Mouse (Mus musculus): ENCODE data around the gene Tmem206.

Tmem206 gene

DNA sequence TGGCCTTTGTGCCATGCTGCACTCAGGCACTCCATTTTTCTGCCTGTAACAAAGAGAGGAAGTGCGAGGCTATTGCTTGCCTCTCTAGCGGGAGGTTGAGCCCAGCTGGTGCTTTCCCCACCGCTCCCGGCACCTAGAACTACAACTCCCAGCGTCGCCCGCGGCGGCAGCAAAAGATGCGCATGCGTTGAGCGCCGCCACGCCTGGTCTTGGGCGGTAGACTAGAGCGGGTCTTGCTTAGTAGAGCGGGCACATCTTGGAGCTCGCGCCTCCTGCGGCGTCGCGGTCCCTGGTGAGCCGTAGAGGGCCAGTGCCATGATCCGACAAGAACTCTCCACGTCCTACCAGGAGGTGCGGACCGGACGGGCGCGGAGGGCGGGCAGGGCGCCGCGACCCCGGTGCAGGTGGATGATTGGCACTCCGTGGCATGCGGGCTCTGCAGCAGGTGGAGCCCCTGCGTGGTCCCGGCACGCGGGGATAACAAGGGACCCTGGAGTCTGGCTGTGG lies at the start of gene Tmem206:
Tmem206 (plus strand) TSS at position 187 of the 507 bp plus-strand sequence.
- peak; percentile 95 for DNase-seq (ENCODE audit: low read depth in 2 of 2, low spot score in 2 of 2)

DNA sequence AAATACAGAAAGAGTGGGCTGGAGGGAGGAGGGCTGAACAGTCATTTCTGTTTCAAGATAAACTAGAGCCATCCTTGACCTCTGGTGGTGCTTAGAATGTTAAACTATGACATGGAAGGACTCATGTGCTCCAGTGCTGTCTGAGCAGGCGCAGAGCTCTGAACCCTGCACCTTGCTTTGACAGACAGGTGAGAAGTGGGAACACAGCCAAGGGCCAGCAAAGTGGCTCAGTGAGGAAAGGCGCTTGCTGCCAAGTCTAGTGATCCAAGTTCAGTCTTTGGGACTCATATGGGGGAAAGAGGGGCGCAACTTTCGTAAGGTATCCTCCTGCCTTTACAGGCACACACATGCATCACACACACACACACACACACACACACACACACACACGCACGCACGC lies 49.5 kb upstream of the Tmem206 start:
- no peak for DNase-seq (ENCODE audit: low read depth in 2 of 2, low spot score in 2 of 2)

DNA sequence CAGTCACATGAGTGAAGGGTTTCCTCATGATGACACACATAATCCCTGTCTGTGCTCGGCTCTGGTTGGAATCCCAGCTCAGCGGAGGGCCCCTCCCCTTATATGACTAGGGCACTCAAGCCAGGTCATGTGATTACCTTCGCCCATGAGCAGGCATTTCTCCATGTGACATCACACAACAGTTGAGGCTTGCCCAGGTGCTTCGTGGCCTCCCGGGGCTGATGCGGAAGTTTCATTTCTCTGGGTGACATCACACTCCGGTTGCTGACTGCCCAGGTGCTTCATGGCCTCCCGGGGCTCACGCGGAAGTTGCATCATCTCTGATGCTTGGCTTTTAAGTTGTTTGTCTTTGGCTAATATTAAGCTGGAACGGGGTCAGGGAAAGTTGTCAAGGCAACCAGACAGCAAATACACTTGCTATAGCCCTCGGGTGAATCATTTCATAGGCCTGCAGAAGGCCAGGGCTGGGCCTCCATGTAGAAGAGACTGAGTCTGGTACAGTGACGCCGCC lies 48.1 kb upstream of the Tmem206 start:
- no peak for DNase-seq (ENCODE audit: low read depth in 2 of 2, low spot score in 2 of 2)

DNA sequence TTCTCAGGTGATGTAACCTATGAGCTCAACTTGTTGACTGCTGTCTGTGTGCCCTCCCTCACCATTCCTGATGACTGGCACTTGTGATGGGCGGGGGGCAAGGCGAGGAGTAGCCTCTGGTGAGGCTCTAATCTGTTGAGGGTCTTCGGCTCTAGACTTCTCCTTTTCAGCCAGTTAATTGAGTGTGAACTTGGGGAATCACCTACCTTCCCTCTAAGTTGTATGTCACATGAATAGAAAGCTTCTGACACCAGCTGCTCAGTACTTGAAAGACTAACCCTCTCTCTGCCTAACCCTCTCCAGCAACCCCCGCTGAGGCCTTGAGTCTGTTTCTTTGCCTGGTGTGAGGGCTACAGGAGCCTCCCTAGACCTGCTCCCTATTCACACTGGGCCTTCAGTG lies 47.4 kb upstream of the Tmem206 start:
- DNase-seq (ENCODE audit: low read depth in 2 of 2, low spot score in 2 of 2): no peak

DNA sequence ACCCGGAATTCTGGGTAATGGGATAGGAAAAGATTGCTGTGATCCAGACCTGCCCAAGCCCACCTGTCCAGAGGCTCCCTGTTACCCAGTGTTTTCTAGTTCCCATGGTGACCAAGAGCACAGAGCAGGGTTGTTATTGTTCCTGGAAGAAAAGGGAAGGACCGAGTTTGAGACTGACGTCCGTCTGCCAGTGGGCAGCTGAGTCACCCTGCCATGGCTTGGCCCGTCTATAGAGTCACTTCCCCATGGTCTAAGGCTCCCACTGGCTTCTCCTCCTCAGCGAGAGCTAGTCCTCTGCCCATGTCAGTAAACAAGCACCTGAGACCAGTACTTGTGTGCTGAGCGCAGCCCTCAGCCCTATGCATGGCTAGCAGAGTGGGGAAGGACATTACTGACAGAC lies 44.5 kb upstream of the Tmem206 start:
- no peak for DNase-seq (ENCODE audit: low read depth in 2 of 2, low spot score in 2 of 2)

DNA sequence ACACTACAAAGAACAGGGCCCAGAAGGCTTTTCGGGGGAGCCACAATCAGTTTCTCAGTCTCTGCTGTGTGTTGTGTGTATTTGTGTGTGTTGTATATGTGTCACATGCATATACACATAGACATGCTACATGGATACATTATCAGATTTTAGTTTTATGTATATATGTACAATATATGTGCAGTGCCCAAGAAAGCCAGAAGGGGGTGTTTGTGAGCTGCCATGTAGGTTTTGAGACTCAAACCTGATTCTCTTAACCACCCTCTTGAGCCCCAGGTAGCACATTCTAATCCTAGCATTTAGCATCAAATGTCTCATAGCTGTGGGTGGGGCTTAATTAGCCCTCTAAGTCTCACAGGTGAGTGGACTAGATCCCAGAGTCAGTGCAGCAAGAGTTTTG lies 43.4 kb upstream of the Tmem206 start:
- DNase-seq (ENCODE audit: low read depth in 2 of 2, low spot score in 2 of 2): no peak

DNA sequence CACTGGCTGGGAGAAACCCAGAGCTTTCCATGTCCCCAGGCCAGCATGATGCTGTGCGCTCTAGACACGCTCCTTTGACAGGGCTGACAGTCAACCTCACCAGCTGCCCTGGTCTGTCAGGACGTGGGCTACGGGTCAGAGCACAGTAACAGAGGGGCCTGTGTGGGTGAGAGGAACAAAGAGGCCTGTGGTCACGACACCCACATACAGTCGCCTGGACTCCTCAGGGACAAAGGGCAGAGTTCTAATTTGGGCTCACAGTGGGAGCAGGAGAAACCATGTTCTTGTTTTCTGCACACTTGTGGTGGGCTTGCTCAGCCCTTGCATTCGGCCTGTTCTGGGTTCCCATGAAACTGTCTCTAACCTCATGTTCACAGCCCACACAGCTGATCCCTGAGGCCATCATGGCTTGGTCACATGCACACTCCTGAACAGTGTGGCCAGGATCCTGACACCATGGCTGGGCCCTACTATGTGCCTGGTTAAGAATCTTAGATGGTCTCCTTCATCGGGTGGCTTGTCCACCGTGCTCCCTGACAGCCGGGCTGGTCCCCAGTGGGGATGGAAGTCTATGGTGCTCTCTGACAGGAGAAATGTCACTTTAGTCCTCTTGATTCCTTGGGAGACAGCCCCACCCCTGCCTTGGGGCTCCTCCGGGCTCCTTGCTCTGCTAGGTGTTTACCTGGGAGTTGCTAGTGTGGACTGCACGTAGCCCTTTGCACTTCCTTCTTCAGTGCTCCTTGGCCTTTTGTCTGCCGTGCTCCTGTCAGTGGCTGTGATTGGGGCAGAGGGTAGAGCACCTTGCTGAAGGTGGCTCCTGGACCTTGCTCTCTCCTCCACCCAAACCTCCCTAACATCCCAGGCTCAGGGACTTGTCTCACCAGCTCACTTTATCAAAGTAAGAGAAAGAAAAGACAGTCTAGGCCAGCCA lies 42.3 kb upstream of the Tmem206 start:
- no peak for DNase-seq (ENCODE audit: low read depth in 2 of 2, low spot score in 2 of 2)

DNA sequence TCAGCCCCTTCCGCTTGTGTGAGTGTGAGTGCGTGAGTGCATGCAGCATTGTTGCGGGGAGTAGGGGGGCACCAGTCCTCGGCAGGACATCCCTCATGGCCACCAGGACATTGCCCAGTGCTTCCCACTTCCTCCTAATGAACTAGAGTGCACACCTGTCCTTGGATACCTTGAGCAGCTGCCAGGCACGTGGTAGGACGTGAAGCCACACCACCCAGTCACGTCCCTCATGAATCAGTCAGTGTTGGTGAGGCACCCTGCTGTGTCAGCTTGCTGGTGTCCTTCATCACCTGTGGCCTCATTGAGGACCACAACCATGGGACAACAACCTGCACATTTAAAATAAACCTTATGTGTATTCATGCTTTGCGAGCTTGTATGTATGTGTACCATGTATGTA lies 41.2 kb upstream of the Tmem206 start:
- DNase-seq (ENCODE audit: low read depth in 2 of 2, low spot score in 2 of 2): no peak

DNA sequence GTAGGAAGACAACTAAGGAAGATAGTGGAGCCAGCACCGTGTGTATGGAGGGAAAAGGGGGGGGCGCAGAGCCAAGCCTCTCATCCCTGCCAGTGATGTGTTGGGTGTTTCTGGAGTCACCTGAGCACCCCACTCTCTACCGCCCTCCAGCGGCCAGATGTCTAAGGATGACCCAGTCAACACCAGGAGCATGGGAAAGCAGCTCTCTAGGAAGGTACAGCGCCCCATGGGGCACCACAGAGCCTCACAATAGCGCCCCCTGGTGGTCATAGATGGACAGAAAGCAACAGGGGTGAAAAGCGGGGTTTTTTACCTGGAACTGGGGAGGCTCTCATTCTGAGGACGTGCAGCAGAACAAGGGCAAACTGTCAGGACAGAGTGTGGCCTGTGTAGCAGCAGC lies 37.0 kb upstream of the Tmem206 start:
- DNase-seq (ENCODE audit: low read depth in 2 of 2, low spot score in 2 of 2): peak; percentile 51 to 54

DNA sequence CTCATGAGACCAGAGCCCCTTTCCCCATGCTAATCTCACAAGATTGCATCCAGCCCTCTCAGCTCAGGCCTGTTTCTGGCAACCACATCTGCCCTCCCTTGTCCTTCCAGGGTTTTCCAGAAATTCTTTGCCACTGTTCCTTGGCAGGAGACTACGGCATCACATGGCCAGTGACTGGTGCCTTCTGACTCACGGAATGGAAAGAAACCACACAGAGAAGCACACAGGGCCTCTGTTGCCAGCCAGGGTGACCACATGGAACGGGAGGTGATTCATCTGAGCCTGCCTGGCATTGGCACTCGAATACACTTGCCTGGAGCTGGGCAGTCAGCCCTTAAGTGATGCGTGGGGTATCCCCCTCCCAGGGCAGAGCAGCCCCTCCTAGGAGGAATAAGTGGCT lies 33.4 kb upstream of the Tmem206 start:
- DNase-seq (ENCODE audit: low read depth in 2 of 2, low spot score in 2 of 2): no peak

DNA sequence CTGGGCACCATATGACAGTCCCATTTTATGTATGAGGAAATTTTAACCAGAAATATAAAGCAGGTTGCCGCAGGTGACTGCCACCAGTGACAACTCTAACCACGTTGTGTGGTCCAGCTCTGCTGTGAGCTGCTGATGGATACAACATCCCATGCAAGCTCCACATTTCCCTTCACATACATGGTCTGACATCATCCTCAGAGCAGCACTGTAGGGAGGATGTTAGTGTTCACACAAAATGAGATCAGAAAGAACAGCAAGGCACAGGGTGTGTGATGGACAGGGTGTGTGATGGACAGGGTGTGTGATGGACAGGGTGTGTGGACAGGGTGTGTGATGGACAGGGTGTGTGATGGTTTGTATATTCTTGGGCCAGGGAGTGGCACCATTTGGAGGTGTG lies 32.7 kb upstream of the Tmem206 start:
- no peak for DNase-seq (ENCODE audit: low read depth in 2 of 2, low spot score in 2 of 2)

DNA sequence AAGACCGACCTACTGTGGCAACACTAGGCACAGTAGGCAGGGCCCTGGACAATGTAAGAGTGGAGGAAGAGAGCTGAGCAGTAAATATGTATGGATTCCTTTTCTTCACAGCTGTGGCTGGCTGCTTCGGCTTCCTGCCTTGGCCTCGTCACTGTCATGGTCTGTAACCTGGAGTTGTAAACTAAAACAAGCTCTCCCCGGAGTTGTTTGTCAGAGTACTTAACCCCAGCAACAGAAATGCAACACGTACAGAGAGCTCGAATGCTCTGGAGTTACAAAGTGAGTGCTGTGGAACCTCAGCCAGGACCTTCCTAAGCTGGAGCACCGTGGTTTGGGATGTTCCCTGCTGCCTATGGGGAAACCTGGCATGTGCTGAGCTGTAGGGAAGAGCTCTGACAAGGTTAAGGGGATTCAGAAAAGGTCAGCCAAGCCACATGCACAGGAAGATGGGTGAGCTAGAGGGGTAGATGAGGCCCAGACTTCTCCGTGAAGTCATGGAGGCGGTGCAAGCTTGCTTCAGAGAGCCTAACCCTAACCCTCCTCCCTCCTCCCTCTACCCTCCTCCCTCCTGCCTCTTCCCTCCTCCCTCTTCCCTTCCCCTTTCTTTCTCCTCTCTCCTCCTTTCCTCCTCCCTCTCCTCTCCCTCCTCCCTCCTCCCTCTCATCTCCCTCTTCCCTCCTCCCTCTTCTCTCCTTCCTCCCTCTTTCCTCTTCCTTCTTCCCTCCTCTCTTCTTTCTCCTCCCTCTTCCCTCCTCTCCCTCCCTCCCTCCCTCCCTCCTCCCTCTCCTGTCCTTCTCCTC lies 31.5 kb upstream of the Tmem206 start:
- no peak for DNase-seq (ENCODE audit: low read depth in 2 of 2, low spot score in 2 of 2)

DNA sequence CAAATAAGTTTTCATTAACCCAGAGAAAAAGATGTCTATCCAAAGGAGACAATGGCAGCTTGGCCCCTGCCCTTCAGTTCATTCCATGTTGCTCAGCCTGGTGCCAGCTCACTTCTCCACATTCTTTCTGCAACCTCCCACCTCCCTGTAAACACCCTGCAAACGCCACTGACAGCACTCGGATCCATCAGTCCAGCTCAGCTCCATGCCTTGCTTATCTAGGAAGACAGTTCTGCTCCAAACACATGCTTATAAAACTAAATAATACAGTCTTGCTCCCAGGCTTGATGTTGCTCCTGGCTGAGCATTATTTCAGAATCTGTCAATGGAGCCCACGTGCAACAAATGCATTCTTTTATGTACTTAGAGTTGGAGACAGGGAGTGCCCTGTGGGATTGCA lies 29.9 kb upstream of the Tmem206 start:
- DNase-seq (ENCODE audit: low read depth in 2 of 2, low spot score in 2 of 2): no peak

DNA sequence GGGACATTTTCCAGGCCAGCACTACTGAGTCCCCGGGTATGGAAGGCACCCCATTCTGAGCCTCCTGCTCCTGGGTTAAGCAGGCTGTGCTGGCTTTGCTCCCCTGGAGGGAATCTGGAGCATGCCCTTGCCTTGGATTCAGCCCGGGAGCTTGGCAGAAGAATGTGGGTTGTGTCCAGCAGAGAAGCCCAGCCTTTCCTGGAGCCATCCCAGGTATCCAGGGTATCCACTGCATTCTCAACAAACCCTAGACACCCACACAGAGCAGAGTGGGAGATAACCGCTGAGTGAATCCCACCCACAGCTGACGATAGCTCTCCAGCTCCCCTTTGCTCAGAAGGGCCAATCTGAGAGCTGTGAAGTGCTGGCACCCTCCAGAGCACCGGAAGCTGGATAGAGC lies 29.3 kb upstream of the Tmem206 start:
- DNase-seq (ENCODE audit: low read depth in 2 of 2, low spot score in 2 of 2): no peak

DNA sequence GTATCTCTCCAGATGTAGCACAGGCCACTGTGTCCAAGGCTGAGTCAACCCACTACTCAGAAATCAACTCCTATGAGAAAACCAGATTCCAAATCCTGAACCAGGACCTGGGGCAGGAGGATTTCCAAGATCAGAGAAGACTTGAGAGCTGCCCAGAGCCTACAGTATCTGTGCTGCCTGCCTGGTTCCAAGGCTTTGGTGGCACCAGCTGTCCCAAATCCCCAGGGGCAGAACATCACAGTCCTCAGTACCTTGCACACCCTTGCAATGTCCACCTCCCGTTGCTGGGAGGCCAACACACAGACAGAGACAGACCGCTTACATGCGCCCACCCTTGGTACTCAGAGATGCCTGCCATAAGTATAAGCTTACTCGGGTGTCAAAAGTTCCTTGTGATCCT lies 27.4 kb upstream of the Tmem206 start:
- DNase-seq (ENCODE audit: low read depth in 2 of 2, low spot score in 2 of 2): no peak

DNA sequence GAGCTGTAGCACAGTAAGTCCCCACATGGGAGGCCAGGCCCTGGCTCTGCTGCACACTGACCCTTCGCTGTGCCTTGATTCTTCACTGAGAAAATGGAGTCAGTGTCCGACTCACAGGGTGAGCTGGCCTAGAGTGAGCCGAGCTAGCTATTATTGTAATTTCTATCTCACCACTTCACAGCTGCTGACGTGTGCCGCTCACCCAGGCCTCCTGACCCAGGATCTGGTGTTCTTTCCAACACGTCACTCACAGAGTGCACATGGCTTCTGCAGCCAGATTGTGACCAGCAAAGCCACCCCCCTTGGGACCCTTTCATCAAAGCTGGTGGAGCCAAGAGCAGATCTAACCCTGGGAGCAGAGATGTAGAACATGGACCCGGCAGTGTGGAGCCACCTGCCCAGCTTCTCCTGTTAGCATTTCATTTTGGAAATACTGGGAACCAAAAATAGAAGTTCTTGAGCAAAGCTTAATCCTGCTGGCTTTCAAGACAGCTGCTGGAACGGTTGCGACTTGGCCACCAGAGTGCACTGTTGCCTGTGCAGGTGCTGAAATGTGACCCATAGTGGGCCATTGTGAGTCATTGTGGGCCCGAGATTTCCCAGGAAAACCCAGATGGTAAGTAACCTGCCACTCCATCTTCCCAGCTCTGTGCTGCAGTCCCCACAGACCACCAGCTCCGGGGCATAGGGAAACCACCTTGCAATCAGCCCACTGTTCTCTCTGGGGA lies 26.3 kb upstream of the Tmem206 start:
- no peak for DNase-seq (ENCODE audit: low read depth in 2 of 2, low spot score in 2 of 2)

DNA sequence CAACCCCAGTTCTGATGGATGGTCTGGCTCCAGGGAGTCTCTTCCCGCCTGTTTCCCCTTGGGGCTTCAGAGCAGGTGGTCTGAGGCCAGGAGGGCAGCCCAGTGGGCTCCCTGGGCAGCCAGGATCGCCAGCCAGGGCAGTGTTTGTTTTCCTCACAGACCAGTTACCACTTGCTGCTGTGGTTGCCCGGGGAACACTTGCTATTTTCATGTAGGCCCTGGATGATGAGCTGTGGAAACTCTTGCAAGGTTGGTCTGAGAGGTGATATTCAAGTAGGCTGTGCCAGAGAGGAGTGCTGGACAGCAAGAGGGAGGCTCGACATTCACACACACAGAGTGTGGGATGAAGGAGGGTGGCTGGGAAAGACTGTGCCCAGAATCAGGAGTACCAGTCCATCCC lies 23.8 kb upstream of the Tmem206 start:
- no peak for DNase-seq (ENCODE audit: low read depth in 2 of 2, low spot score in 2 of 2)

DNA sequence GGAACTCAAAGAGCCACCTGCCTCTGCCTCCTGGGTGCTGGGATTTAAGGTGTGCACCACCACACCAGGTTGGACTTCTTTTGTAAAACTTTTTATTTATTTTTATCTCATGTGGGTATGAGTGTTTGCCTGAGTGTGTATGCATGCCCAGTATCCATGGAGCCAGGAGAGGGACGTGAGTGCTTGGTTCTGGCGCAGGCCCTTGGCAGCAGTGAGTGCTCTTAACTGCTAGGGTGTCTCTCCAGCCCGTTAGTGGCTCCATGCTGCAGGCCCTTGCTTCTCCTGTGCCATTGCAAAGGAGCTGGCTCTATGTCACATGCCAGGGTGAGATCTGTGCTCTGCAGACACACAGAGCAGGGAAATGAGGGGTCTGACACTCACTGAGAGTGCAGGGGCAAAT lies 22.0 kb upstream of the Tmem206 start:
- DNase-seq (ENCODE audit: low read depth in 2 of 2, low spot score in 2 of 2): no peak

DNA sequence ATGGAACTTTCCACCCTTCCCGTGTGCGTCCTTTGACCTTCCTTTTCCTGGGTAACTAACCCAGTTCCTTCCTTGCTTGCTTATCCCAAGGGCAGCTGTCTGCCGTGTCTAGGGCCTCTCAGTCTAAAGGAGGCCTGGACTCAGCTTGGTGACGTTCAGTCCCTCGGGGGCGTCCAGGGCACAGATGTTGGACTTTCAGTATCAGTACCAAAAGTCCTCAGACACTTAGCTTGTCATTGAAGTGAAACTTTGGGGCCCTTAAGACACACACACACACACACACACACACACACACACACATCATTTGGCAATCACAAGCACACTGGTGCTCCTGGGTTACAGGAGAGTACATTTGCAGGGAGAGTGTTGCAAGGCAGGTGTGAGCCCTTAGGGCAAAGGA lies 21.5 kb upstream of the Tmem206 start:
- DNase-seq (ENCODE audit: low read depth in 2 of 2, low spot score in 2 of 2): no peak

DNA sequence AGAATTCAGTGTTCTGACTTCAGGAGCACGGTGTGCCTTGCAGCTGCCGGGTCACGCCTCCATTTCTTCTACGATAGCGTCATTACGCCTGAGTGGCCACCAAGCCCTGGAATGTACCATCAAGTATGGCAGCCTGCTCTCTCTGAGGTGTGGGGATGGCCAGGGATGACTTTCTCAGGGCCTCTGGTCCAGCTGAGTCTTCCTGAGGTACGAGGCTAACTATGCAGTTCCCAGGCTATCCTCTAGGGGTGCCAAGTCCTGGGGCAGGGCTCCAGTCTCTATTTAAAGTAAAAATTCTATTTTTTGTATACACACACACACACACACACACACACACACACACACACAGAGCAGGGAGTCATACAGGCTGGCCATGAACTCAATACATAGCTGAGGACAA lies 20.1 kb upstream of the Tmem206 start:
- DNase-seq (ENCODE audit: low read depth in 2 of 2, low spot score in 2 of 2): no peak

DNA sequence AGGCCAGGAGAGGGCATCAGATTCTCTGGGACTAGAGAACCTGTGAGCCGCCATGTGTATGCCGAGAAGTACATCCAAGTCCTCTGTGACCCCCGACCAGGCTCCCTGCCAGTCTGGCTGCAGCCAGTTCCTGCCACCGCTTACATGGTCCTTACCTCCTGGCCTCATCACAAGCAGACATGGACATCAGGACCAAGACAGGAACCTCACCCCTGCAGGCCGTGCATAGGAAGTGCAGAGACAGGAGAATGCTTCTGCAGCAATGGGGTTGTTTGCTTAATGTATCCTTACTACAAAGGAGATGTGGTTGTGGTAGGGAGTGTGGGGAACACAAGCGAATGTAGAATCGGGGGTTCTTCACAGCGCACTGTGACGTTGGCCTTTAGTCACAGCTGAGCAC lies 19.4 kb upstream of the Tmem206 start:
- no peak for DNase-seq (ENCODE audit: low read depth in 2 of 2, low spot score in 2 of 2)
